Mouse (Mus musculus) megakaryocyte, adult 5-6 weeks (primary cell): ENCODE results near the gene Unc5a. TPM values are rescaled to one million over a fixed set of nuclear protein-coding genes. Genes with fewer than 3 reads are reported as not detected.

ENCODE experiments used
- ATAC-seq: 2 replicates; pipeline ENCODE4 v1.8.0; 2016; ENCODE audit warnings: mild to moderate bottlenecking, inconsistent platforms; ENCODE audit not compliant: poor library complexity, severe bottlenecking
- total RNA-seq, 2 experiments: library from RNA; stranded (forward) in 1 of 2; stranded (reverse) in 1 of 2; fragments of 153-499, 151-499 nt in 1 of 2; fragments of 221-1000, 200-1000 nt in 1 of 2; gene quantifications; 2 replicates each; pipeline versions ENCODE4 v1.2.3 to v1.2.4; 2015 to 2017

Gene Unc5a
- total RNA-seq, 2 experiments from 2014 or later: 0.38 to 1.8 TPM

- ATAC-seq: no peak
These were observed 5.5 kb downstream of the Unc5a start for GRCm38 (mm10) chr13:54954745-54955144.

- ATAC-seq: peak; percentile 21; the same call in 1 of the 2 replicates
These were observed 6.7 kb downstream of the Unc5a start for GRCm38 (mm10) chr13:54955695-54956471.

GRCm38 (mm10) chr13:54957281-54957680 lies 8.1 kb downstream of the Unc5a start:
- ATAC-seq: no peak

- no peak for ATAC-seq
These were observed 10.0 kb downstream of the Unc5a start for GRCm38 (mm10) chr13:54959059-54959701.

- no peak for ATAC-seq
These were observed 10.6 kb downstream of the Unc5a start for GRCm38 (mm10) chr13:54959842-54960241.

GRCm38 (mm10) chr13:54960491-54960890 lies 11.3 kb downstream of the Unc5a start:
- no peak for ATAC-seq

GRCm38 (mm10) chr13:54965256-54965655 lies 16.0 kb downstream of the Unc5a start:
- no peak for ATAC-seq

GRCm38 (mm10) chr13:54967501-54967900 lies 18.3 kb downstream of the Unc5a start:
- ATAC-seq: no peak

GRCm38 (mm10) chr13:54968636-54969035 lies 19.4 kb downstream of the Unc5a start:
- no peak for ATAC-seq

- no peak for ATAC-seq
These were observed 20.3 kb downstream of the Unc5a start for GRCm38 (mm10) chr13:54969513-54969912.

GRCm38 (mm10) chr13:54970521-54971247 lies 21.5 kb downstream of the Unc5a start:
- no peak for ATAC-seq

GRCm38 (mm10) chr13:54975546-54975945 lies 26.3 kb downstream of the Unc5a start:
- ATAC-seq: no peak

GRCm38 (mm10) chr13:54978804-54979203 lies 29.6 kb downstream of the Unc5a start:
- ATAC-seq: no peak

- ATAC-seq: no peak
These were observed 31.7 kb downstream of the Unc5a start for GRCm38 (mm10) chr13:54980957-54981356.

GRCm38 (mm10) chr13:54983001-54983400 lies 33.8 kb downstream of the Unc5a start:
- ATAC-seq: peak; percentile 57

GRCm38 (mm10) chr13:54983614-54984013 lies 34.4 kb downstream of the Unc5a start:
- ATAC-seq: no peak

- no peak for ATAC-seq
These were observed 38.2 kb downstream of the Unc5a start for GRCm38 (mm10) chr13:54987405-54987804.

GRCm38 (mm10) chr13:54988181-54988760 lies 39.1 kb downstream of the Unc5a start:
- ATAC-seq: no peak

GRCm38 (mm10) chr13:54992215-54992614 lies 43.0 kb downstream of the Unc5a start:
- no peak for ATAC-seq

GRCm38 (mm10) chr13:54994576-54994975 lies 45.4 kb downstream of the Unc5a start:
- no peak for ATAC-seq

GRCm38 (mm10) chr13:54995161-54995560 lies 46.0 kb downstream of the Unc5a start:
- no peak for ATAC-seq
